Mouse (Mus musculus): ENCODE data around the gene Btbd35f14. TPM values are rescaled to one million over a fixed set of nuclear protein-coding genes. Genes with fewer than 3 reads are reported as not detected.
"Not testable (repeated sequence)": the region's sequence is repeated elsewhere in the genome, so short reads cannot be mapped to it uniquely, and the experiment has no call there.

The Btbd35f14 gene
- total RNA-seq (2021): not detected
- long read RNA-seq, experiment 1: 0 reads
- long read RNA-seq, experiment 2: 0 reads

DNA sequence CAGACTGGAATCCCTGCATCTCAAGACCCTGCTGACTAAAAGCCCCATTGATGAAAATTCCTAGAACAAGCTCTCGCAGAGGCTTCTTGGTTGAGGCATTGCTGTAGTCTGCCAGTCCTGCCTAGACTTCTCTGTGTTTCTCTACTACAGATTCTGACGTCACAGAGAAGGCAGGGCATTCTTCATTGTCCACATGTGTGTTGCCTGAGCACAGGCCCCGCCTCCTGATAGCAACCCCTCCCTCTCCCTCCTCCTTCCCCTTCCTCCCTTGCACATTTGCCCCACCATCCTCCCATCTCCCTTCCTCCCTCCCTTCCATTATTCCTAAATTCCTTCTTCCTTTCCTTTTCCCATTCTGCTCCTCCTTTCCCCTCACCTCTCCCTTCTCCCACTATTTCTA is at the start of gene Btbd35f14:
Btbd35f14 (minus strand) TSS at position 101 of the 400 bp plus-strand sequence.
- intact Hi-C loops (cut with DNase I; ENCODE audit: low total_unique reads); DNase-seq: not testable (repeated sequence)

DNA sequence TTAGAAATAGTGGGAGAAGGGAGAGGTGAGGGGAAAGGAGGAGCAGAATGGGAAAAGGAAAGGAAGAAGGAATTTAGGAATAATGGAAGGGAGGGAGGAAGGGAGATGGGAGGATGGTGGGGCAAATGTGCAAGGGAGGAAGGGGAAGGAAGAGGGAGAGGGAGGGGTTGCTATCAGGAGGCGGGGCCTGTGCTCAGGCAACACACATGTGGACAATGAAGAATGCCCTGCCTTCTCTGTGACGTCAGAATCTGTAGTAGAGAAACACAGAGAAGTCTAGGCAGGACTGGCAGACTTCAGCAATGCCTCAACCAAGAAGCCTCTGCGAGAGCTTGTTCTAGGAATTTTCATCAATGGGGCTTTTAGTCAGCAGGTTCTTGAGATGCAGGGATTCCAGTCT is 45.3 kb downstream of the Btbd35f14 start, which contains the start of gene Btbd35f13:
Btbd35f13 (plus strand) TSS at position 301 of the 400 bp plus-strand sequence.
- DNase-seq; intact Hi-C loops (cut with DNase I; ENCODE audit: low total_unique reads): not testable (repeated sequence)

Other genes starting within 250 kb of the Btbd35f14 start
- gene Btbd35f15, start 125.0 kb downstream of the Btbd35f14 start, total RNA-seq (2021): not detected
- not detected for gene Btbd35f13, start 45.2 kb downstream of the Btbd35f14 start, total RNA-seq (2021)

Measured in gastrocnemius, postnatal 14 days (tissue).